Mouse (Mus musculus) lung, adult 2 months (tissue): ENCODE results near the gene Chic2.

Experiments used
- CTCF ChIP-seq: fragments of 200-500 bp; IDR thresholded peaks from 2 replicates; pipeline ENCODE4 v1.5.1; 2011; ENCODE audit warnings: mild to moderate bottlenecking, low read length, control low read depth; ENCODE audit not compliant: insufficient read depth
- POLR2A ChIP-seq: fragments of 200-500 bp; IDR thresholded peaks from 2 replicates; pipeline ENCODE4 v1.6.1; 2011; ENCODE audit warnings: low read depth, mild to moderate bottlenecking, control low read depth, low read length, borderline replicate concordance; ENCODE audit errors: extremely low read depth

DNA sequence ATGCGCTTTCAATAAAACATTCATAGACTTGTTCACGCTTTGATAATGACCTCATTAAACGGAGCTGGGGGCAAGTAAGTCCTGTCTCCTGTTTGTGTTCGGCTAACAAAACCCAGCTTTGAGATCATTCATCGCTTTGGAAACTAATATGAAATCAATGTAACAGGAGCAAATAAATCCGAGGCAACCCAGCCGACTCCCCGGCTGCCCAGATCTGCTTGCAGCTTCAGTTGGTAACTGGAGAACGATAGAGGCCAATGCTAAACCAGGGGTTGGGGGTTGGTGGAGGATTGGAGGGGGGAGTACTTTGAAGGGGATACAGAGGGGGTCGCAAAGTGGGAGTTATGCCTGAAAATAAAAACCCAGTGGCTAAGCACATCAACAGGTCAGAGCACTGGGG lies 27.4 kb upstream of the Chic2 start:
- TF ChIP-seq CTCF = no peak
- TF ChIP-seq POLR2A = no peak
